Mouse (Mus musculus) common myeloid progenitor, adult 5-6 weeks (primary cell): Measurements from ENCODE around the gene Nrd1. TPM values are rescaled to one million over a fixed set of nuclear protein-coding genes. Genes with fewer than 3 reads are reported as not detected.

Source experiments
- ATAC-seq: replicated peaks from 2 replicates; pipeline ENCODE4 v1.8.0; 2016; ENCODE audit warnings: low read depth, mild to moderate bottlenecking, moderate TSS enrichment, inconsistent platforms; ENCODE audit not compliant: poor library complexity, severe bottlenecking
- total RNA-seq: library from RNA; stranded (forward); fragments of 200-1000, 187-1606 nt; gene quantifications from 2 replicates; pipeline ENCODE4 v1.2.3, GENCODE M21; 2017

Nrd1 gene
- total RNA-seq, 1 experiment from 2014 or later: 138 TPM

DNA sequence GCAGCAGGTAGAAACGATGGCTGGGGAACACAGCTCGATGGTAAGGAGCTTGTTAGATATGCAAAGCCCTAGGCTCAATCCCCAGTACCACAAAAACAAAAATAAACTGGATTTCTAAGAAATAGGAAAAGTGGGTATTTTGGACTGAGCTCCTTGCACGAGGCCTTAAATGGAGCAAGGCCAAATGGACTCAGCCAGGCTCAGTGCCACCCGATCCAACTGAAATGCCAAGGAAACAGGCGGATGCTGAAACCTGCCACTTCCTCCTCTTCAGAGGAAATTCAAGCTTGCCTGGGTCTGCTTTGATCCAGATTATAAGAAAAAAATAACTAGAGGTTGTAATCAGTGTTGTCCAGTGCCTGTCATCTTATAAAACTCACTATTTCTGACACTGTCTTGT is 88.7 kb downstream of the Nrd1 start:
- no peak for ATAC-seq

DNA sequence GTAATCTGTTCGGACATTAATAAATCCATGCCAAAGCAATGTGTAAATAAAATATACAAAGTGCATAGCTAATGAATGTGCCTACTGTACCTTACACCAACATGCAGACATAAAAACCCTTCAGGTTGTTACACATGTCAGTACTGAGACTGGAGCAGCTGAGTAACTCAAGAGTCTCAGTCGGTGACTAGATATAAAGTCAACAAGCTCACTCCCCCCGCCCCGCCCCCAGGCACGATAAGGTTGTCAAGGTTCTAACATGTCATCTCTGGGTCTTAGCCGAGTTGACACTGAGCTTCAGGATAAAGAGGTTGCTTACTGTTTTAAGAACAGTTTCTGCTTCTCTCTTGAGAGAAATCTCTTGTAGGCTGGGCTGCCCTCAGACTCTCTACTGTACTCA is 89.5 kb downstream of the Nrd1 start:
- 0 out of 2 replicates have a peak, but pooled peaks have one; percentile 32 for ATAC-seq

DNA sequence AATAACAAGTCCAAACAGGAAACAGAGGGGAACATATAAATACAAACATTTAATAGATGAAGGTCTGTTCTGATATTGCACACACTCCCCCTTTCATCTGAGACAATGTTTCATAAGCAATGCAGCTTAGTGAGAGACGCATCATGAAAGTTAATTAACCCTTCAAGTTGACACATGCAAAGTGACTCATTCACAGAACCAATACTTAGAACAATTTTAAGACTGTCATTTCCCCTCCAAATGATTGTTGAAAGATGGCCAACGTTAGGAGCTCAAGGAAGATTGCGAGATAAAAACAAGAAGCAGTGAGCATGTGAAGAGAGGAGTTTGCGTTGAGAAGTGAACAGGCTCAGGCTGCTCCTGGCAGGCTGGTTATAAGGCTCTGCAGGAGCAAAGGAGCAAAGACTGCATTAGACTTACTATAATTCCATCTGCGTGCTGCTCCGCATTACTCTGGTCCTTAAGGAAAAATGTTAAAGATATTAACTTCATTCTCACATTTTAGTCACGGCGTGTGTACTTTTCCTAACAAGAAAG is 90.9 kb downstream of the Nrd1 start:
- no peak for ATAC-seq

DNA sequence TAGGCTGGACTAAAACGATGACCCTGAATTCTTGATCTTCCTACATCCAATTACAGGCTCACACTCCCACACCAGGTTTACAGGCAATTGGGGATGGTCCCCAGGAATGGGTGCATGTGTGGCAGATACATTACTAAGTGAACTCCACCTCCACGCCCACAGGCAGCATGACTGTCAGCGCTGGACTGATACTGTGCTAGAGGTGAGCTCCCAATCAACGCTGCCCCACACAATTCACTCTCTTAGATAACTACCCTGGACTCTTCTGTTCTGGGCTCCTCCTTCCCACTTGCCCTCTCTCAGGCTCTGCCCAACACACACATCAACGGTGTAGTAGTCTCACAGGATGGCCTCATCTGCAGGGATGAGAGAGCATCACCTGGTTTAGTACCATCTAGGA is 91.9 kb downstream of the Nrd1 start:
- no peak for ATAC-seq

DNA sequence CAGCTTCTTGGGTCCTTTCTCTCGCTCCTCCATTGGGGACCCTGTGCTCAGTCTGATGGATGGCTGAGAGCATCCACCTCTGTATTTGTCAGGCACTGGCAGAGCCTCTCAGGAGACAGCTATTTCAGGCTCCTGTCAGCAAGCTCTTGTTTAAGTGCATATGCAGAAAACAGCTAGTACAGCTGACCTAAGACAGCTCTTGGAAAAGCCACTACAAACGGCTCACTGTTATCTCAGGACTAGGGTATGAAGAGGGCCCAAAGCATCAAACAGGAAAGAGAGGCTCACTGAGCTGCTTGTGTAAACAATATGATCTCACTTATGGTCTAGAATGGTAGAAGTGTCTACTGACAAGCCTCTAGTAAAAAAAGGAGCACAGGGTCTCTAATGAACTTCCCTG is 93.8 kb downstream of the Nrd1 start:
- no peak for ATAC-seq

DNA sequence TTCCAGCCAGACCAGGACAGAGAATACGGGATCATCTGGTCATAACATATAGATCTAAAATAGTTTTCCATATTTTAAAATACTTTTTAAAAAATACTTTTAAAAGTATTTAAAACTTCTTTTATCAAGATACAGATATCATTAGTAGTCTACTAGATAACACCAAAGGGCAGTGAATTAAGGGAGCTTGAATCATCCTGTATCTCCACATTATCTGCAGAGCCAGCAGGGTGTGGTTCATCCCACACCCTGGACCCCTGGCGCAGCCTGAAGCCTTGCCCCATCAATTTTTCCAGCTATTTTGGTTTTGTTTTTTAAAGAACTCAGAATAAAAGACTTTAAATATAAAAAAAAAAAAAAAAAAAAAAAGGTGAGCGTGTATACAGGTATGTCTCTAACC is 98.4 kb downstream of the Nrd1 start:
- no peak for ATAC-seq

DNA sequence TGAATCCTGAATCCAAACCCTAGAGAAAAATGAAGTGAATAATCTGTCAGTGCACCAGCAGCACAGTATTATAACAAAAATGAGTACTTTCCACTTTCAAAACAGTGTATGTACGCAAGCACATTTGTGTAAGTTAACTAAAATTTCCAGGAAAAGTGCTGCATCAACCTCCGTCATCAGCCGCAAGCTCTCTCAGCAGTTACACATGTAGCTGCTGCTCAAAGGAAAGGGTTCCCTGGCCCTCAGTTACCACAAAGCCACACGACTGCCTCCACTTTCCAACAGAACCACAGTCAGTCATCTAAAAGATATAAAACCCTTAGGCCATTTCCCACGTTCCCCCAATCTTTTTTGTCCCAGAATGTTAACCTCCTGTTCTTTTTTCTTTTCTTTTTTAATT is 102.1 kb downstream of the Nrd1 start:
- peak; percentile 98 for ATAC-seq

DNA sequence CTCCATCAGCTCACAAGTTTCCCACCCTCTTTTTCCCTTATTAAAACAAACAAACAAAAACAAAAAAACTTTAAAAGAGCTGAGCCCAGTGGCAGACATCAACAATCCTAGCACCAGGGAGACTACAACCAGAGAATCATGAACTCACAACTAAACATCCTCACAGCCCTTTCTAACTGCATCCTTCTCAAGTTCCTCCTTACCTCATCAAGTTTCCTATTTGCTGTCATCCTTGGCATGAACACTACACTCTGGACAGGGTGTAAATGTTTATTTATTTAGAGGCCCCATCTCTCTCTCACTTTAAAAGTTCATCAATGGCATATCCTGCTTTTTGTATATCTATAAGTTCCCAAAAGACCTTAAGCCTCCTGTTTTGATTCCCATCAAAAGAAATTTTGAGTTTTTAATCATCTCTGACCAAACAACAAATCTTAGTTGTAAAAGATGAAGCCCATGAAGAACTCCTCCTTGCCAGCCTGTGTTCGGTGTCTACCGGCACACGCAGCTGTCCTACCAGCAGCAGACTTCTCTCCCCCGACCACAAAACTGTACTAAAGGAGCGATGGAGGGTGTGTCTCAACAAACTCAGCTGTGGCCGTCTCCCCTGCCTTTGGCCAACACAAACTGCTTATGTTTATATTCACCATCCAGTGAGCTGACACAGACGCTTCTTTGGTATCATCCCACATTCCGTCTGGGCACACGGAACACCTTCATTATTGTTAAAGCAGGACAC is 102.9 kb downstream of the Nrd1 start:
- no peak for ATAC-seq

DNA sequence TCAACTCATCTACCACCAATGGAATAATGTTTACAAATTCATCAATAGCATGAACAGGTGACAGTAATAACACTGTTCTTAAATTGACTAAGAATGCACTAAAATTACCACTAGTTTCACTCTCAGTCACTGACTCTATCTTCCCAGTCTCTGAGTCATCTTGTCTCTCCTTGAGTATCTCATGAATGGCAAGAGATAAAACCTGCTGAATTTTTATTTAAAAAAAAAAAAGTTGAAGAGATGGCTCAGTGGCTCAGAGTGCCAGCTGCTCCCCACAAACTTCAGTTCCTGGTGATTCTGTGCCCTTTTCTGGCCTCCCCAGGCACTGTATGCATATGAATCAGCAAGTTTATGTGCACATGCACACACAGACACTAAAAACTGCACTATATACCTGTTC is 104.8 kb downstream of the Nrd1 start:
- no peak for ATAC-seq

DNA sequence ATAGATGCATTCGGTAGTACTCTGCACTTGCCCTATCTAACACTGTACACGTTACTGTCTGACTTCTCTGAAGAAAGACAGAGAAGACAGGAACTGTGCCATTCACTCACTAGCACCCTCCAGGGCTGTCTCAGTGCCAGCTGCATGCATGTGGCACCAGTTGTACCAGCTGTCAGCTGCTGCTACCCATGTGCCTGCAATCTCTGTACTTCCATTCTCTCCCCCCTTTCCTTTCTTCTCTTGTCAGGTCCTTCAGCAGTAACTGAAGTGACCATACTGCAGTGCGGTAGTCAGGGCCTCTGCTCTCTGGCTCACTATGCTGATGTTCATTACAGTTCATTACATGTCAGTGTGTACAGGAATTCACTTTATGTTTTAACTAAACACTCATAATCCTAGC is 105.6 kb downstream of the Nrd1 start:
- no peak for ATAC-seq

DNA sequence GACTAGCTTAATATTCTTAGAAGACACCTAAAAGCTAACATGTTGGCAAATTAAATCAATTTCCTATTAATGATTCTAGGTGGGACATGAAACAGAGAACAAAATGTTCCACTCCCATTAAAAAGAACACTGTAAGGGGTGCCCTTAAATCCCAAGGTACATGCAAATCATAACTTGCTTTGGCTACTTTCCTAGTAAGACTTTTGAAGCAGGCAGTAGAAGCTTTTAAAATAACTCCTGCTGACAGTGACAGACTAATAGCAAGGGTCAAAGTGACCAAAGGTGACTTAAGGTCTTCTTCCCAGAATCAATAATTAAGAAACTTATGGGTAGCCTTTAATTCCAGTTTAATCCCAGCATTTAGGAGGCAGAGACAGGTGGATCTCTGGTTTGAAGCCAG is 106.1 kb downstream of the Nrd1 start:
- ATAC-seq: no peak

DNA sequence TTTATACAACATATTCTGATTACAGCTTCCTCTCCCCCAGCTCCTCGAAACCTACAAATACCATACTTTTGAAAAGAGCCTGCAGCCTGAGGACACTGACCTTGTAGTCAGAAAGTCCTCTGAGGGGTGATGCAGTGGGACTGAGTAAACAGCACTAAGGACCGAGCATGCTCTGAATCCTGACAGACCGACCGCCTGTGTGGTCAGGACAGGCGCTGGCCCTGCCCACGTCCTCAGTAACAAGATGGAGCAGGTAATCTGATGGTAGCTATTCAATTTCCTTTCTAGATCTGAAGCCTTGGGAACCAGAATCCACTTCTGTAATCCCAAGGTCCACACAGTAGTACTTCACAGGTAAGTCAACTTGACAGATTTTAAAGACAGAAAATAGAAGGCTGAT is 108.6 kb downstream of the Nrd1 start:
- no peak for ATAC-seq

DNA sequence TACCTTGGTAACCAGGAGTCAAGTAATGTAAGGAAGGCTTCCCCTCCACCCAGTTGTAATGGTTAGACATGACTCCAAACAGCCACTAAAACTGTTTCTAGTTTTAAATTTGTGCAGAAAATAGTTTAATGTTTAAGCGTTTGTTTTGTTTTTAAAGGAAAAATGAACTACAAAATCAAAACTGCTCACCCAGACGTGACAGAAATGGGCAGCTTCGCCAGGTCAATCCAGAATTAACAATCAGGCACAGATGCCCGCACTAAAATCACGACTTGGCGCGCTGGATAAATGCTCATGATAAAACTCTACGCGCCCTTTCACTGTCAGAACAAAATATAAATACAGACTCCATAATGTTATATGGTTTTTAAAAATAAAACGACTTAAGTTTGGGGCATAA is 109.2 kb downstream of the Nrd1 start:
- no peak for ATAC-seq

DNA sequence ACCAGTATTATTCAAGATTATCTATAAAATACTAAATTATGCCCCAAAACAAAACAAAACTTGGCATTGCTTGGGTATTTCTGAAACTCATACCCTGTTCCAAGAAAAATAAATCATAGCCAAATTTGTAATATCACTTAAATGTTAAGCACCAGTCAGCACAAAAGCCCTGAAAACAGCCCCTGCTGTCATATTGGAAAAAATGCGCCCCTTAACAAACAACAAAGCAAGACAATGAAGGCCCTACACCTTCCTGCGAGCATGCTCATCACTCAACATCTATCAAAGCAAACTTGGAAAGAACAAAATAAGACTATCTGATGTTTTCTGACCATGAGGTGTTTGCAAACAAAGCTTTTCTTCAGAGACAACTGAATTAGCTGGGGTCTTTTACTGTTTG is 110.5 kb downstream of the Nrd1 start:
- no peak for ATAC-seq

Other genes with a start within 250 kb of the Nrd1 start
- 0.64 TPM in 1 of 2 replicates, not detected in the other for gene Zfyve9, start 219.9 kb upstream of the Nrd1 start, total RNA-seq
- gene Btf3l4, start 167.0 kb upstream of the Nrd1 start, total RNA-seq: 71.3 and 127 TPM in 2 replicates
- gene Txndc12, start 166.1 kb upstream of the Nrd1 start, total RNA-seq: 55.2 and 72.2 TPM in 2 replicates
- 33.8 and 40.1 TPM in 2 replicates for gene Kti12, start 152.9 kb upstream of the Nrd1 start, total RNA-seq
- 0.73 and 1.9 TPM in 2 replicates for gene A730015C16Rik, start 152.0 kb upstream of the Nrd1 start, total RNA-seq
- gene Rab3b, start 121.6 kb upstream of the Nrd1 start, total RNA-seq: not detected in 2 replicates
- gene Osbpl9, start 201.6 kb downstream of the Nrd1 start, total RNA-seq: 61.4 and 64.8 TPM in 2 replicates
- gene Calr4, start 233.8 kb downstream of the Nrd1 start, total RNA-seq: not detected in 2 replicates